Mouse (Mus musculus) yolk sac, embryonic 10.5 days (tissue): ENCODE results near the gene Dclre1c.
"Not testable (repeated sequence)": the region's sequence is repeated elsewhere in the genome, so short reads cannot be mapped to it uniquely, and the experiment has no call there.

Source experiments
- DNase-seq: peaks from one replicate; pipeline ENCODE4 v3.0.0-alpha.2; 2017; ENCODE audit warnings: low spot score

Gene Dclre1c

GRCm38 (mm10) chr2:3423841-3424578 lies at the start of gene Dclre1c:
Dclre1c (plus strand) TSS chr2:3424131.
- DNase-seq = peak; percentile 87

DNA sequence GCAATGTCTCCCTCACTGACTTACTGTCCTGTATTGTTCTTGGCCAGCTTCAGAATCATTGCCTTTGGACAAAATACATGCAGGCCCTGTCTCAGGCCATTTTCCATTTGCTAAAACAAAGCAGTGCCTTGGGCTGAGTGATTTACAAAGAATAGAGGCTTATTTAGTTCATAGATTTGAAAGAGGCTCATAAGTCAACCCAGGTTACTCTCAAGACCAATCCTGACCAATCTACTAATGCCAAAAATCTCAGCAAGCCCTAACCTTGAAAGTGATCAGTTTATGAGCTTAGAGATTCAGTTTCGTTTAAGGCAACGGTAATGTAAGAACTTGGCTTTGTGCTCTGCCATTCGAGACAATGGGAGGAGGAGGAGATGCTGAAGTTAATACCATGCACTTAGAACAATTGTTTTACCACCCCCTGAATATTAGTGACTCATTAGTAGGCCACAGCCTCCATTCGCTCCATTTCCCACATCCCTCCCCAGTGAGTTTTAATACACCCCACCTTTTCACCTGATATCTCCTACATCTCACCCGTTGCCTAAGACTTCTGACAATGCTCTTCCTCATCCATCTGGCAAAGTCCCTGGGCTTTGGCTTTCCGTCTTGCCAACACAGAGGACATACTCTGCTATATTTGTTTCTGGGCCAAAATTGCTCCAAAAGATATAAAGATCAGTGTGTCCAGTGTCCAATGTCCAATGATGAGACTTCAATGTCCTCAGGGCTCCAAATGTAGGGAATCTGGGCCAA lies 36.6 kb upstream of the Dclre1c start:
- DNase-seq = no peak

DNA sequence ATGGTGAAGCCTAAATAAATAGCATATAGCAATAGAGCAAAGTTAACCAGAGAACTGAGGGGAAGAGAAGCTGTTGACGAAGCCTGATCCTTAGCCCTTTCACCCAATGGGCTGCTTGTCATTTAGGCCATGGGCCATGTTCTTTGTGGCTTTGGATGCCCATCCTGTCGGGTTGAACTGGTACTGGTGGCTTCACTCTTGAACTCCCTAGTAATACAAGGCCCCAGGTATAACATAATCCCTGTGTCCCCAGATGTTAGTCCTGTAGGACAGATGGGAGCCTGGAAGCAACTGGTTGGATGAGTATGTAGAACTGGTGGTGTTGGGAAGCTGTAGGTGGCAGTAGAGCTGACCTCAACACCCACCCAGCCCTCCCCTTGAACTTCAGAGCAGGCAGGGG lies 32.0 kb upstream of the Dclre1c start:
- DNase-seq = no peak

- DNase-seq = not testable (repeated sequence)
These were observed 26.8 kb upstream of the Dclre1c start, which contains the start of gene Olah for GRCm38 (mm10) chr2:3397110-3397509. Olah (minus strand) TSS chr2:3397210.

DNA sequence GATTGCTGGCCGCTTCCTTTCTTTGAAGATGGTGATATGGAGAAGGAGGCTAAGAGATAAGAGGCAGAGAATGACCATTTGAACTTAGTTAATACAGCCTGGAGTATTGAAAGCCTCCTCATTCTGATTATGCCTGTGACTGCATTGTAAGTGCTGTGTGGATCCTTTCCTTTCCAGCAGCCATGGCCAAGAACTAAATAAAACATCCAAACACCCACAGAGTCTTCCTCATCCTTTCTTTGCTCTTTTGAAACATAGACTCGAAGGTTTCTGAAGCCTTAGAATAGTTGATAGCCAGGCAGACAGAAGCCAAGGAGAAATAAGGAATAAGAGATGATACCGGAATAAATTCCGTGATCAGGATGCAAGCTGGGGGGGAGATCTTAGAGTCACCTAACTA lies 17.9 kb upstream of the Dclre1c start:
- no peak for DNase-seq

- DNase-seq = no peak
These were observed 16.2 kb upstream of the Dclre1c start for GRCm38 (mm10) chr2:3407756-3408155.

- DNase-seq = peak; percentile 31
These were observed 9.7 kb upstream of the Dclre1c start for GRCm38 (mm10) chr2:3414241-3414640.

DNA sequence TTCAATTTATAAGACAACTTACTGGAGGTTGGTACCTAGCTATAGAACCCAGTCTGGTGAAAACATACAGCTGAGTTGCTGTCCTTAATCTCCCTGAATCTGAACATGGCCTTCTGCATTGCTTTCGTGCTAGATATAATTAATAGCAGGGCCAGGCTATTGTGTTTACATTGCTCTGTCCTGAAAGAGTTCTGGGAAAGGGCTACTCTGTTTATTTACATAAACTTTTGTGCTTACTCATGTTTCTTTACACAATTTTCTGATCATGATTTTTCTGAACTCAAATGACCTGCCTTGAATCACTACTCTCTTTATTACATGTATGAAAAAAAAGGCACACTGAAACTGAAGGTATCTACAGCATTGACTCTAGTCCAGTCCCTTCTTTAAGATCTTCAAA lies 8.3 kb upstream of the Dclre1c start:
- no peak for DNase-seq

GRCm38 (mm10) chr2:3418883-3419431 lies 5.0 kb upstream of the Dclre1c start:
- DNase-seq = peak; percentile 93

- DNase-seq = no peak
These were observed 3.8 kb upstream of the Dclre1c start for GRCm38 (mm10) chr2:3420157-3420556.

DNA sequence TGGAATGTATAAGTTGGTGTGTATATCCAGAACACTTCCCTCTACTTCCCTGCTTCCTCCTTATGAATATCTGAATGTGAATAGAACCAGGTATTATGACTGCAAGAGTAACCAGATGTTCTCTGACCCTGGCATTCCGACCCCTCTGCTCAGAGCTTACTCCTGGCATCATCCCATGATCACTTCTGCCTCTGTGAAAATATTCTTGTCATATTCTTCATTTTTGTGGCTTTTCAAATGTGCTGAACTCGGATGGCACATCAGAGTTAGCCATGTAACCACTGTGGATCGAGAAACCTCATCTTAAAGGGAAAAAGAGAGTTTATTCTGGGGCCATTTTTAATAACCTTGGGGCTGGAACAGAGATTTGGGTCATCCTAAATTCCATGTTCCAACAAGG lies 1.4 kb upstream of the Dclre1c start, which contains the start of gene Meig1:
TSS of gene Meig1 (minus strand) at position 101 of the 400 bp plus-strand sequence.
- DNase-seq = no peak

DNA sequence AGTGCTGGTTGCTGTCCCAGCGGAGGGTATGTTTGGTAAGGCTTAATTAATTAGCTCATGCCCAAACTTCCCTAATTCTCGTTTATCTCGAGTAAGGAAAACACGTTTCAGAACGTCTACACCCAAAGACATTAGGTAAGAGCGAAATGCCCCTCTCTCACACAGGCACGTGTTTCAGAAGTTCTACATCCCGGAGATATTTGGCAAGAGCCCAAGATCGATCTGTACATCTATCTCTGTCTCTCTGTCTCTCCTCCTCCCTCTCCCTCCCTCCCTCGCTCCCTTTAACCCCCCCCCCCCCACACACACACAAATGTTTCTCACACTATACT lies 614 bp downstream of the Dclre1c start:
- DNase-seq = no peak

DNA sequence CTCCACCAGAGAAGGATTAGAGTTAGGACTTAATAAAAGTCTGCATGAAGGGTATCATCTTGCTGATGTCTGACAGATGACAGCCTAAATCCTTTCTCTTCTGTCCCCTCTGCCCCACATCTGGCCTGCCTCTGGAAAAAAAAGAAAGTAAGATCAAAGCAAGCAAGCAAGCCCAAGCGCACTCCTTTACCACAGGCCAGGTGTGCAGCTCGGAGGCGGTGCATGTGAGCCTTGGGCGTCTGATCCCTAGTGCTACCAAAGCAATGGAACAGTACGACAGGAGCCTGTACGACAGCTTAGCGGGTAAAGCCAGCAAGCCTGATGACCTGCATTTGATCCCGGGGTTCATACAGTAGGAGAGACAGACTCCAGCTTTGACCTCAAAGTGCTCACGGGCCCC lies 7.0 kb downstream of the Dclre1c start:
- DNase-seq = no peak

- DNase-seq = no peak
These were observed 11.6 kb downstream of the Dclre1c start for GRCm38 (mm10) chr2:3435369-3436061.

GRCm38 (mm10) chr2:3437956-3438355 lies 14.0 kb downstream of the Dclre1c start:
- DNase-seq = no peak

DNA sequence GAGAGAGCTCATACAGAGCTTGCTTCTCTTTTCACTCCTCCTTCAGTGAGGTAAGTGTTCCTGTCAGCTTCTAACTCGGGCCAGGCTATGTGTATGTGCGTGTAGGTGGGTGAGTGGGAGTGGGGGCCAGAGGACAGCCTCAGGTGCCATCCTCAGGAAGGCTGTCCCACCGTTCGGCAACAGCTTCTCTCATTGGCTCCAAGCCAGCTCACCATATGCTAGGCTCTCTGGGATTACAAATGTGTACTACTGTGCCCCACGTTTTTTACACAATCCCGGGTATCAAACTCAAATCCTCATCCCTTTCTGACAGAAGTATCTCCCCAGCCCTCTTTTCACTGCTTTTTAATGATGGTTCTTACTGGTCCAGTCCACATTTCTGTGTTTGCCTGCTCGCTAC lies 20.3 kb downstream of the Dclre1c start:
- DNase-seq = no peak

DNA sequence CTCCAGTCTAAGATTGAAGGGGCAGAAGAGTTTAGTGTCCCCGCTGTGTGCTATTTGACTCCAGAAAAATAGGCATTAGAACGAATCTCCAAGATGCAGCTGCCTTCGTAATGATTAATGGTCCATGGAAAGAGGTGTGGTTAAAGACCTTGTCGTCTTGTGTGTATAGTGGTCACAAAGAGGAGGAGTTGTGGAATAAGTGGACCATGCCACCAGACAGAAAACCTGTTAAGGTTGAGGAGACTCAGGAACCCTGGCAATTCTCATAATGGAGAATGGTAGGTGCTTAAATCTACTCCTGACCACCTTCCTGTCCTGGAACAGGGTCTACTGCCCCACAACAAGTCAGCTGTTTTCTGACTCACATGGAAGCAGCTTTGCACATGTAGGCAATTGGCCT lies 22.1 kb downstream of the Dclre1c start:
- no peak for DNase-seq

GRCm38 (mm10) chr2:3449431-3449830 lies 25.5 kb downstream of the Dclre1c start:
- no peak for DNase-seq

- DNase-seq = no peak
These were observed 29.2 kb downstream of the Dclre1c start for GRCm38 (mm10) chr2:3453096-3453495.

DNA sequence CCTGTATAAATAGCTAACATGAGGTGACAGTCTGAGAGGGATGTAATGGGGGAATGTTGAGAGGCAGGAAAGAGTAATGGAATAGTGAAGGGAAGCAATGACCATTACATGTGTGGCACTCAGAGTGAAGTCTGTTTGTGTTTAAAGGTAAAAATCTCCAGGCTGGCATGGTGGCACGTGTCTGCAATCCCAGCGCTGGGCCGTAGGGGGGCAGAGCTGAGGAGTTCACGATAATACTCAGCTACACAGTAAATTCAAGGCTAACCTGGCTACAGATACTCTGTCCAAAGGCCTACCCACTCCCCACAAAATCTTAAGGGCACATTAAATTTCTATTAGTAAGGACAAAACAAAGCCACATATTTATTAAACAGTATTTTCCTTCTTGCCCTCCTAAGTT lies 32.7 kb downstream of the Dclre1c start:
- no peak for DNase-seq

DNA sequence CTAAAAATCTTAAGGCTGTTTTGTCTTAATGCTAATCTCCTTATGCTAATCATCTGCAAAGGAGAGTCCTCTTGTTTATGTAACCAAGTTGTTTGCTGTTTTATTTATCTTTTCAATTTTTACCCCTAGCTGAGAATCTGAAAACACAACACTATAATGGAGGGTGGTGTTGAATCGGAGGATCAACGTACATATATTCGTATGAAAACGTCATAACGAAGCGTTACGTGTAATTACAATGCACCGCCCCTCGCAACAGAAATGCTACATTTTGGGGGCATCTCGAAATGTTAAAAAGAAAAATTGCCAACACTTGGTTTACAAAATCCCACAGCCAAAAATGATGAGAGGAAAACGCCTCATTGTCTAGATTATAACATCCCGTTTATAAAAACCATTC lies 50.0 kb downstream of the Dclre1c start:
- no peak for DNase-seq

DNA sequence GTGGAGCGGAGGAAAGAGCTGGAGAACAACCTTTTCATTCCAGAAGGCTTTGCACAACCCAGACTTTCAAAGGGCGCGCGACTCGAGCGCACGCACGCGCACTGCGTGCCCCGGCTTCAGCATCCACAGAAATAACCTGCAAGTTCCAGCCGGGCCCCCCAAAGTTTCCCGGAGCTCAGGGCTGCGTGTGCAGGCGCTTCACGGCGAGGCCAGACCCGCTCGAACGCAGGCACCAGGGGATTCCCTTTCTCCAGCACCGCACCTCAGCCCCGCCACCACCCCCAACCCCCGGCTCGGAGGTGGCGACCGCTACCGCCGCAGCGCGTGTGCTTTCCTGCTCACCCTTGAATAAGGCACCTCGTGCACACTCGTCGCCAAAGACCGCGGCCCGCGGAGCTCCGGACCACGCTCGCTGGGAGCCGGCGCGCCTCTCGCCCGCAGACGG lies 50.5 kb downstream of the Dclre1c start:
- peak; percentile 77 for DNase-seq
